Mouse (Mus musculus) hindbrain, embryonic 16.5 days (tissue): ENCODE measurements around the gene Tfdp1. TPM values are rescaled to one million over a fixed set of nuclear protein-coding genes. Genes with fewer than 3 reads are reported as not detected.

ENCODE experiments used
- ATAC-seq: fragments of 200-750 bp; cut with Nextera tagmentation; 2 replicates; pipeline ENCODE4 v1.8.0; 2017; ENCODE audit warnings: moderate TSS enrichment, moderate library complexity
- H3K27ac ChIP-seq: fragments of 300-500 bp; sonication (generic); 2 replicates; pipeline ENCODE4 v1.5.1; 2014; ENCODE audit warnings: low read depth, mild to moderate bottlenecking, control low read depth, low read length, moderate library complexity
- H3K27me3 ChIP-seq: fragments of 300-500 bp; sonication (generic); replicated peaks from 2 replicates; pipeline ENCODE4 v1.6.1; 2014; ENCODE audit warnings: low read length; ENCODE audit not compliant: control insufficient read depth, insufficient read depth
- H3K36me3 ChIP-seq: fragments of 300-500 bp; sonication (generic); 2 replicates; pipeline ENCODE4 v1.6.1; 2014; ENCODE audit warnings: mild to moderate bottlenecking, low read length, moderate library complexity, mixed read lengths; ENCODE audit not compliant: control insufficient read depth, insufficient read depth
- H3K4me1 ChIP-seq: fragments of 300-500 bp; sonication (generic); 2 replicates; pipeline ENCODE4 v1.6.1; 2014; ENCODE audit warnings: low read depth, low read length; ENCODE audit not compliant: control insufficient read depth, insufficient read depth
- H3K4me2 ChIP-seq: fragments of 300-500 bp; sonication (generic); 2 replicates; pipeline ENCODE4 v1.6.1; 2014; ENCODE audit warnings: mild to moderate bottlenecking, low read length, control low read depth, moderate library complexity
- H3K4me3 ChIP-seq: fragments of 300-500 bp; sonication (generic); 2 replicates; pipeline ENCODE4 v1.5.1; 2014; ENCODE audit warnings: mild to moderate bottlenecking, low read length, control low read depth, moderate library complexity
- H3K9ac ChIP-seq: fragments of 300-500 bp; sonication (generic); 2 replicates; pipeline ENCODE4 v1.6.1; 2014; ENCODE audit warnings: low read depth, mild to moderate bottlenecking, control low read depth, low read length, moderate library complexity
- H3K9me3 ChIP-seq: fragments of 300-500 bp; sonication (generic); 2 replicates; pipeline ENCODE4 v1.6.1; 2014; ENCODE audit warnings: mild to moderate bottlenecking, low read length, moderate library complexity; ENCODE audit not compliant: control insufficient read depth
- WGBS: fragments of 180-500 bp; shearing (Covaris S2); extraction: QIAGEN DNeasy Blood & Tissue Kit; methylation state at CpG from one replicate; pipeline ENCODE4 v1.1.7; 2014; 5-methylcytosine and 5-hydroxymethylcytosine counted together
- polyA plus RNA-seq: library from polyadenylated mRNA; unstranded; fragments of >200 nt; fragmentation: Nextera tagmentation; extraction: Ambion mirVana; gene quantifications from 2 replicates; pipeline ENCODE4 v1.2.1, GENCODE M21; 2015

Tfdp1 gene
- polyA plus RNA-seq, 1 experiment from 2014 or later: 85.8 TPM

DNA sequence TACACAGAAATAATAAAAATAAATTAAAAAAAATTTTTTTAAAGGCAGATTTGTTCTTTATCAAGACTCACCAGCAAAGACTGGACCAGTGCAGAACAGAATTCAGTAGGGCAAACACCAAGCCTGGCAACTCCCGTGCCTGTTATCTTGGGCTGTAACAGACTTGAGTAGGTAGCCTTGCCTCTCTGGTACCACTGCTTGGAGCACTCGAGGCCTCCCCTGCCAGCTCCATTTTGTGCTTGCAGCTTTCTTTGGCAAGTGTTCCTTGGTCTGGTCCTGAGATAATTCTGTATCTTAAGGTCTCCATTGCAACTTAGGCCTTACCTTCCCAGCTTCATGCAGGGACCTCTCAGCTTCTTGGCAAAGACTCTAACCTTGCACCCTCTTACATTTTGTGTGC lies 3.8 kb downstream of the Tfdp1 start:
- Histone ChIP-seq H3K9me3 (no peaks in the 10 kb centered on the region), H3K27ac (no peak overlapping the region), H3K9ac (no peak overlapping the region), H3K4me3 (no peak overlapping the region), H3K36me3 (peaks cover 18% of the 10 kb centered on the region), H3K4me2 (no peak overlapping the region), H3K4me1 (peaks cover 14% of the 10 kb centered on the region), H3K27me3 (no peaks in the 10 kb centered on the region)
- 94% methylated on average over 2 of the region's 2 CpGs for WGBS
- ATAC-seq: no peak

DNA sequence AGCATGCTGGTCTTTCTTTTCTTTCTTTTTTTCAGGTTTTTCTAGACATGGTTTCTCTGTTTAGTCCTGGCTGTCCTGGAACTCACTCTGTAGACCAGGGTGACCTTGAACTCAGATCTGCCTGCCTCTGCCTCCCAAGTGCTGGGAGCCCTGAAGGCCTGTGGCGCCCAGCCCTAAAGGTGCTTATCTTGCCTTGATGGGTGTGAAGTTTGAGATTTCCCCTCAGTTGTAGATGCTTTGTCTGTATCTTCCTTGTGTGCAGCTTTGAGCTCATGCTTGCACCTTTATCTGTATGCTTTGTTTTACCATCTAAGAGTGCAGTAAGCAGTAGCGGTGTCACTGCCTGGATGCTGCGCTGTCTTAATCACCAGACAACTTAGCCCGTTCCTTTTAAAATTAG lies 4.6 kb downstream of the Tfdp1 start:
- Histone ChIP-seq H3K36me3 (peaks cover 20% of the 10 kb centered on the region), H3K9me3 (no peaks in the 10 kb centered on the region), H3K9ac (no peak overlapping the region), H3K27me3 (no peaks in the 10 kb centered on the region), H3K4me1 (peaks cover 14% of the 10 kb centered on the region), H3K4me2 (no peak overlapping the region), H3K4me3 (no peak overlapping the region), H3K27ac (no peak overlapping the region)
- 96% methylated on average over 4 of the region's 4 CpGs for WGBS
- no peak for ATAC-seq

DNA sequence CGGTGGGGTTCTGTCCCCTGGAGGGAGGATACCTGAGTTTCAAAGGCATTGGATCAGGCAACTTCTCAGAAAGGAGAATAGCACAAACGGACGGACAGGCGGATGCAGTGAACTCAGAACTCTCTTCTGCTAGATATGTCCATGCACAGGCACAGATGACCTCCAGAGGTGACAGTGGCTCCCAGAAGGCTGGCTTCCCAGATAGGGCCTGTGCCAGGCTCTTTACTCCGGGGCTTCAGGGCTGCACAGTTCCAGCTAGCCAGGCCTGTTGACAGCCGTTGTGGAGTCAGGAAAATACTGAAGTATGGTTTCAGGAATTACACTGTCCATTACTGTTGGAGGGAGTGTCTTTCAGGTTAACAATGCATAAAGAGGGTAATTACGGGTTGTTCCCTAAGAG lies 11.5 kb downstream of the Tfdp1 start:
- Histone ChIP-seq H3K4me3 (no peak overlapping the region), H3K4me2 (no peak overlapping the region), H3K9me3 (no peaks in the 10 kb centered on the region), H3K27ac (no peak overlapping the region), H3K27me3 (no peaks in the 10 kb centered on the region), H3K36me3 (peaks cover 22% of the 10 kb centered on the region), H3K9ac (no peak overlapping the region), H3K4me1 (no peaks in the 10 kb centered on the region)
- no peak for ATAC-seq
- 94% methylated on average over 7 of the region's 7 CpGs for WGBS

DNA sequence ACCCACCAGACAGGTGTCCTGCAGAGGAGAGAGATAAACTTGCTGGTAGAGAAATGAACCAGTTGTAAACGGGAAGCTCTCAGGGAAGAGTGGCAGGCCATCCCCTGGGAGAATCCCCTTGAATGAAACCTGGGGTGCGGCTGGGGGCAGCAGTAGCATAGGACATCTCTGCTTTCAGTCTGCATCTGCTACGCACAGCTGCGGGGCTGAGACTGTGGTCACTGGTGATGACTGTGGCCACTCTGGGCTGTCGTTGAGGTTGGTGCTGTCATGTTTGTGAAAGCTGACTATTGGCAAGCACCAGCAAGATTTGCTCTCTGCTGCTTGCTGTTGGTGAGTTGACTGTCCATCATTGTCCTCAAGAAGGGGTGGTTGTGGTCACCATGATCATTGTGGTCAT lies 13.0 kb downstream of the Tfdp1 start:
- no peak overlapping the region for H3K27ac ChIP-seq
- 88% methylated on average over 5 of the region's 5 CpGs for WGBS
- H3K9ac ChIP-seq: no peak overlapping the region
- ATAC-seq: no peak
- H3K4me1 ChIP-seq: no peaks in the 10 kb centered on the region
- no peak overlapping the region for H3K4me3 ChIP-seq
- no peak overlapping the region for H3K4me2 ChIP-seq
- peaks cover 34% of the 10 kb centered on the region for H3K36me3 ChIP-seq
- H3K27me3 ChIP-seq: no peaks in the 10 kb centered on the region
- no peaks in the 10 kb centered on the region for H3K9me3 ChIP-seq

DNA sequence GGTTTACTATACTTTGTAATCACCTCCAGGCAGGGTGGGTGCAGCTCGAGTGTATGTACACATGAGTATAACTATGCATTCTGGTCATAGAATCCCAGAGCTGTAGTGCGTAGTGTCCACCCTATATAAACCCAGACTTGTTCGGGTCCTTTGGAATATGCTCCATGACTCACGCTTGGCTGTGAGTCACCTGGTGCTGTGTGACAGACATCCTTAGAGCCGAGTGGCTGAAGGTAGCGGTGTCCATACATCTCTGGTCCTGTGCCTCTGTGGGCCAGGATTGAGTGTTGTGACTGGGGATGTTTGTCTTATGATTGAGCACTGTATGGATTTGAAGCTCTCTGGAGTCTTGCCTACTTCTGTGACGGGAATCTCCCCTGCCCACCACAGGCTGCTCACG lies 14.1 kb downstream of the Tfdp1 start:
- Histone ChIP-seq H3K4me3 (no peak overlapping the region), H3K36me3 (peaks cover 32% of the 10 kb centered on the region), H3K27me3 (no peaks in the 10 kb centered on the region), H3K9me3 (no peaks in the 10 kb centered on the region), H3K4me2 (no peak overlapping the region), H3K27ac (no peak overlapping the region), H3K9ac (no peak overlapping the region), H3K4me1 (no peaks in the 10 kb centered on the region)
- WGBS: 88% methylated on average over 8 of the region's 8 CpGs
- no peak for ATAC-seq

DNA sequence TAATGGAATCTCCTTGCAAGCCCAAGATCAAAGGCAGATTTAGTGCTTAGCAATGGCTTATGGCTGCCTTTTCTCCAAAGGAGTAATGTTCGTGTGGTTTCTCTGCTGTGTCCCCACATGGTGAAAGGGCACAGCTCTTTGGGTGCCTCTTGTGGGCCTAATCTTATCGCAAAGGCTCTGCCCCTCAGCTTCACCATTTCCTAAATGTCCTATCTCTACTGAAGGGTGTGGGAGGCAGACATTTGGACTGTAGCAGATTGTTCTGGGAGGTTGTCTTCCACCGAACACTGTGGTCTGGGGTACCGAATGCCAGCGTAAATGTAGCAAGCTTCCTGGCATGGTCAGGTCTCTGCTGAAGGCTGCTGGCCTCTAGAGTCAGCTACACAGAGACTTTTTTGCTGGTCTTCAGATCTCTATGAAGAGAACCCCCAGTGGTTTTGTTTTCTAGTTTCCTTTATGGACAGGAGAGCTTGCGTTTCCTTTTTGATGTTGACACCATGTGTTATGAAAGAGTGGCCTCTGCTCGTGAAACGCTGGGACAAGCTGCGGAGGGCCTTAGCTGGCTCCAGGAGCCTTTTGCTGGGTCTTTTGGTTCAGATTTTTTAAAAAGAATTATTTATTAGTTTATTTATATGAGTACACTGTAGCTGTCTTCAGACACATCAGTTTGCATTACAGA lies 14.7 kb downstream of the Tfdp1 start:
- H3K9ac ChIP-seq: no peak overlapping the region
- H3K4me2 ChIP-seq: no peak overlapping the region
- no peaks in the 10 kb centered on the region for H3K9me3 ChIP-seq
- H3K27ac ChIP-seq: no peak overlapping the region
- H3K4me3 ChIP-seq: no peak overlapping the region
- no peaks in the 10 kb centered on the region for H3K27me3 ChIP-seq
- no peak for ATAC-seq
- H3K4me1 ChIP-seq: no peaks in the 10 kb centered on the region
- WGBS: 85% methylated on average over 9 of the region's 9 CpGs
- H3K36me3 ChIP-seq: peaks cover 36% of the 10 kb centered on the region

DNA sequence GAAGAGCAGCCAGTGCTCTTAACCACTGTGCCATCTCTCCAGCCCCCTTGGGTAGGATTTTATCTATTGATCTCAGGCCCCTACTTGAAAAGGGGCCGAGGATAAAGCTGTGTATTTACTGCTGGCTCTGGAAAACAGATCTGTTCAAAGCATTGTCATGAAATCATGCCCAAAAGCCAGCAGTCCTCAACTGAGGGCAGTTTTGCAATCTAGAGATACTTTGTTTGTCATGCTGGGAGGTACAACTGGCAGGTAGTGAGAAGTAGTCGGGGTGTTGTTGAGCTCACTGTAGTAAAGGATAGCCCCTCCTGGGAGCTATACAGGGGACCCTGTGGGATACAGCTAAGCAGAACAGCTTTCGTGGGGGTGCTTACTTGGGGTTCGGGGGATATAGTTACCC lies 15.3 kb downstream of the Tfdp1 start:
- Histone ChIP-seq H3K9ac (no peak overlapping the region), H3K4me1 (no peaks in the 10 kb centered on the region), H3K27me3 (no peaks in the 10 kb centered on the region), H3K27ac (no peak overlapping the region), H3K36me3 (peaks cover 41% of the 10 kb centered on the region), H3K4me2 (no peak overlapping the region), H3K9me3 (no peaks in the 10 kb centered on the region), H3K4me3 (no peak overlapping the region)
- no peak for ATAC-seq
- 87% methylated on average over 4 of the region's 4 CpGs for WGBS

DNA sequence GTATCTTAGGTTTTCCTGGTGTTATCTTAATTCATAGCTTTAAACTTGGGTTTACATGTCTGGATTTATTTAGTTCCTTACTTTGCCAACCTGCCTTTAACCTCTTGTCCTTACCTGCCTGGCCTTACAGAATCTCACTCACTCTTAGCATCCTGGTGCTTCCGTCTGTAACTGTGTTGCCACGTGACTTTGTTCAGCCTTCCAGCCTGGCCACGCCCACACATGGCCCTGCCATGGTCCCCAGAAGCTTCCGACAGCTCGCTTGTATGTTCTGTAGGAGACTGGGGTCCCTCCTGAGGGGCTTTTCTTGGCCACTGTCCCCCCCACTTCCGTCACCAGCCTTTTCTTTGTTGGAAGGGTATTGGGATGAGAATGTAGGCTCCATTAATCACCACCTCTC lies 17.7 kb downstream of the Tfdp1 start:
- no peak overlapping the region for H3K4me2 ChIP-seq
- no peak for ATAC-seq
- no peak overlapping the region for H3K27ac ChIP-seq
- no peaks in the 10 kb centered on the region for H3K9me3 ChIP-seq
- WGBS: 92% methylated on average over 6 of the region's 6 CpGs
- no peaks in the 10 kb centered on the region for H3K4me1 ChIP-seq
- no peak overlapping the region for H3K9ac ChIP-seq
- no peaks in the 10 kb centered on the region for H3K27me3 ChIP-seq
- no peak overlapping the region for H3K4me3 ChIP-seq
- H3K36me3 ChIP-seq: peaks cover 50% of the 10 kb centered on the region

DNA sequence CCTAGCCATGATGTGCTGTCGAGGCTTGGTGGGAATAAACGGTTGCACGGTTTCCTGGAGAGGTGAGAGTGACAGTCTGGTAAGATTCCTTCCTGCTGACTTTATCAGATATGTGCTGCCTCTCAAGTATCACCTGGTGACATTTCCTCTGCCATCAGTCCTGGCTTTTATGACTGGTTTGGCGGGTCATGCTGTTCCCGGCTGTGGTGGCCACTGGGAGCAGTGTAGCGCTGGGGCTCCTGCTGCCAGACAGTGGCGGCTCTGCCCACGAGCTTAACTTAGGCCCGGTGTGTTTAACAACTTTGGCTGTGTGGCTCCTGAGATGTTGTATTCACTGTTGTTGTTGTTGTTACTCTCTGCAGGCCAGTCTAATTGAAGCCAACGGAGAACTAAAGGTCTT lies 18.1 kb downstream of the Tfdp1 start:
- no peak overlapping the region for H3K4me3 ChIP-seq
- H3K9me3 ChIP-seq: no peaks in the 10 kb centered on the region
- 81% methylated on average over 10 of the region's 10 CpGs for WGBS
- H3K4me2 ChIP-seq: no peak overlapping the region
- no peaks in the 10 kb centered on the region for H3K27me3 ChIP-seq
- H3K36me3 ChIP-seq: peaks cover 53% of the 10 kb centered on the region
- H3K27ac ChIP-seq: no peak overlapping the region
- no peak overlapping the region for H3K9ac ChIP-seq
- no peak for ATAC-seq
- H3K4me1 ChIP-seq: no peaks in the 10 kb centered on the region

DNA sequence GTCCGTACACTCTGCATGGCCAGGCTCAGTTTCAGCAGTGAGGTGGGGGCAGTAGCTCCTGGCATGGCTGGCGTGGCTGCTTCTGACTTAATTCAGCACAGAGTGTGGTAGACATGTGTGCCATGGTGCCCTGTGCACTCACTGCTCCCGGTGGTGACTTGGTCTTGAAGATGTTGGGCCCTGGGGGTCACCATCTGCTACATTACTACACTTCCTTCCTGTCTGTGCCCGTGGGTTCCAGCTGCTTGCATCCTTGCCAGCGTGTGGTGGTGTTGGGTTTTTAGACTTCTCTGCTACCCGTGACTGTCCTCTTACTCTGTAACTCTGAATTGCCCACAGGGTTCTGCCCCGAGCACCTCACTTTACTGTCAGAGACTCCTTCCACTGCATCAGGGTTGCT lies 21.7 kb downstream of the Tfdp1 start:
- H3K4me1 ChIP-seq: no peaks in the 10 kb centered on the region
- H3K36me3 ChIP-seq: peaks cover 53% of the 10 kb centered on the region
- no peak overlapping the region for H3K9ac ChIP-seq
- H3K27me3 ChIP-seq: no peaks in the 10 kb centered on the region
- no peak overlapping the region for H3K4me2 ChIP-seq
- WGBS: 94% methylated on average over 7 of the region's 7 CpGs
- H3K9me3 ChIP-seq: no peaks in the 10 kb centered on the region
- H3K27ac ChIP-seq: no peak overlapping the region
- ATAC-seq: no peak
- H3K4me3 ChIP-seq: no peak overlapping the region
